Mouse (Mus musculus) CD4-positive helper T cell, adult 2 months (primary cell): ENCODE measurements at regions not wholly inside any gene's neighbourhood (a gene's known extent, or its start where the extent isn't known, plus 50 kb on each side); places are given as distances from the start of the nearest gene placed in this dataset.

ENCODE experiments used
- DNase-seq: peaks from one replicate; pipeline ENCODE4 v3.0.0-alpha.2; 2012; ENCODE audit warnings: low read depth, missing footprints, low spot score

DNA sequence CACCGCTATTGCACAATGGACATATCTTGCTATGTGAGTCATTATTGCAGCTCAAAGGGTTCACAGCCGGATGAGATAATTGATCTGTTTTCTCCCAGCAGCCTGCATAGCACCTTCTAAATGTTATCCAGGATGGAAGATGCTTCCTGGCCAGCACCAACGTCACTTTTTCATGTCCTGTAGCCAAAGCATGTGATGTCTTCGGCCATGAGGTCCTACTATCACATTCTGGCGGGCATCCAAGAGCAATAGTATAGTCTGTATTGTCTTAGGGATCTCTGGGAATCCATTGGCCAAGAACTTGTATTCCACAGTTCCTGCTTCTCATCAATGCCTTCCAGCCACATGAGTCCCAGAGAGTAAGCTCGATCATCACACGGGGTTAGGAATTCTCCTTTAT is 70.6 kb downstream of the Npy start:
- DNase-seq, result no peak

DNA sequence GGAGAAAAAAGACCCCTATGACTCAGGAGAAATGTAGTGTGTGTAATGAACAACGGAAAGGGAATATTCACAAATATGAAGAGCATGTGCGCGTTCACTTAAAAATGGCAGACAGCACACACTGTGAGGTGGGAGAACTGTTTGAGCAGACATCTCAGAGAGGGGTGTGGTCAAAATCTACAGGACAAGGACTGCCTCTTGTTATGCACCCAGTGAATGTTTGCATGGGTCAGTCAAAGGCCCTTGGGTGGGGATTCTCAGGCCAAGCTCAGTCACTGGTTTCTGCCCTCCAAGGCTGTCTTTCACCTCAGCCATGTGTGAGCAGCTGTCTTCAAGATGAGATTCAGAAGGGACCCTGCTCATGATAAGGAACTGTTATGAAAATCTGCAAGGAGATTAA is 76.6 kb downstream of the Npy start:
- DNase-seq, result no peak

- DNase-seq, result no peak
These were observed 79.0 kb downstream of the Npy start for GRCm38 (mm10) chr6:49901512-49901911.

- DNase-seq, result no peak
These were observed 81.5 kb downstream of the Npy start for GRCm38 (mm10) chr6:49904001-49904400.

DNA sequence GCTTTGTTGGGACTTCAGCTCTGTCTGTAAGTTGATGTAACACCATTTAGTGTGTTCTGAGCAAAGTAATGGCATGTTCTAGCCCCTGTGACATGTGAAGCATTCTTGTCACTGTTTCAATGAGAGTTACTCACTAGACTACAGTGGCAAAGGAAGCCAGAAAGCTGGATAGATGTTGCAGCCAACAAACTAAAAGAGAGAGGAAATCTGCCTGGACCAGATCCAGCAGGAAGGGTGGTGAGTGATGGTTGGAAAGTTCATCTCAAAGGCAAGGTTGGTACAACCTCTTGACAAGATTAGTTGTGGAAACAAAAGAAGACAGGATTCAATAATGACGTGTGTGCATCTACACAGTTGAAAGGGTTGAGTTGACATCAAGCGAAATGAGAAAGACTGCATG is 83.9 kb downstream of the Npy start:
- DNase-seq, result no peak

- no peak for DNase-seq
These were observed 96.7 kb downstream of the Npy start for GRCm38 (mm10) chr6:49919089-49919812.

DNA sequence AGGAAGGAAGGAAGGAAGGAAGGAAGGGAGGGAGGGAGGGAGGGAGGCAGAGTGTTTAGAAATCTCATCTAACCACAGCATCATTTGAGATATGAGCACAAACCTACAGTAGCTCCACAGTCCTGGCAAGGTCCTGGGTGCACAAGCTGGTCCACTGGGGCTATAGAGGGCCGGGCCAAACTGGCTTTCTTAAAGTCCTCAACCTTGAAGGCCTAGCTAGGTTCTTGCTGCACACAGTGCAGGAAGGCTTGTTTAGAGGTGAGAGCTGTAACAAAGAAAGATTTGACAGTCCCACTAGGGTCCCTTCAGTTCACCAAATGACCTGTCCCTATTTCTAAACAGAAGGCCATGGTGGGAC is 97.3 kb downstream of the Npy start:
- DNase-seq, result no peak

- no peak for DNase-seq
These were observed 101.8 kb downstream of the Npy start for GRCm38 (mm10) chr6:49924296-49924695.

DNA sequence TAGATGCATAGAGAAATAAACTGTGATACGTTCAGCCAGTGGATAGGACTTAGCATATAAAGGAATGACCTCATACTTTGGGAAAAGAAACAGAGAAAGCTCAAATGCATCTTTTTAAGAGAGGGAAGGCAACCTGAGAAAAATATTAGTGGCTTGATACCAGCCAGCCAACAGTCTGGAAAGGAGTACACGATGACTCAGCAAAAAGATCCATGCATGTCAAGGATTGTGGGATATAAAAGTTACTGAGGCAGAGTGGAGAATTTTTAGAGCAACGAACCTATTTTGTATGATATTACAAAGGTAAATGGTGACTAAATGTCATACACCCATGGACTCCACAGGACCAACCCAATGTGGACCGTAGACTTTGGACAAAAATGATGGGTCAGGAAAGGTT is 105.6 kb downstream of the Npy start:
- DNase-seq, result no peak

- DNase-seq, result peak; percentile 73
These were observed 107.6 kb downstream of the Npy start for GRCm38 (mm10) chr6:49930104-49930503.

- no peak for DNase-seq
These were observed 120.6 kb downstream of the Npy start for GRCm38 (mm10) chr6:49943087-49943486.

GRCm38 (mm10) chr6:49958891-49959290 is 136.4 kb downstream of the Npy start:
- DNase-seq, result no peak

DNA sequence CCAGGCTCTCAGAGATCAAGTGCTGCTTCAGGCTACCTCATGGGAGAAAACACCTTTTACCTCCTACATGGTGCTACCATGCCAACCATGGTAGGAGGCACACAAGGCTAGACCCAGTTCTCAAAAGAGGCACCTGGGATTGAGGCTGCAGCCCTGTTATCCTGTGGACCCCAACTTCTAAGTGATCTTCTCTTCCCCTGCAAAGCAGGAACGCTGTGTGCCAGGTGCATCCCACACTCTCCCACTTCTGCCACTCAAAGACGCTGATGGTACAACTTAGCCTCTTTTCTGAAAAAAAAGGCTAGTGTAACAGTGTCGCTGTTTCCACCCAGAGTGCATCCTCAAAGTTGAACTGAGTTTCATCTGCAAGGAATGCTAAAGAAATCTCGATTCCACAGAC is 138.7 kb downstream of the Npy start:
- no peak for DNase-seq

- DNase-seq, result no peak
These were observed 143.5 kb downstream of the Npy start for GRCm38 (mm10) chr6:49965944-49966545.

GRCm38 (mm10) chr6:49966555-49966954 is 143.5 kb upstream of the Mpp6 start:
- DNase-seq, result no peak

- peak; percentile 74 for DNase-seq
These were observed 136.7 kb upstream of the Mpp6 start for GRCm38 (mm10) chr6:49973258-49973865.

DNA sequence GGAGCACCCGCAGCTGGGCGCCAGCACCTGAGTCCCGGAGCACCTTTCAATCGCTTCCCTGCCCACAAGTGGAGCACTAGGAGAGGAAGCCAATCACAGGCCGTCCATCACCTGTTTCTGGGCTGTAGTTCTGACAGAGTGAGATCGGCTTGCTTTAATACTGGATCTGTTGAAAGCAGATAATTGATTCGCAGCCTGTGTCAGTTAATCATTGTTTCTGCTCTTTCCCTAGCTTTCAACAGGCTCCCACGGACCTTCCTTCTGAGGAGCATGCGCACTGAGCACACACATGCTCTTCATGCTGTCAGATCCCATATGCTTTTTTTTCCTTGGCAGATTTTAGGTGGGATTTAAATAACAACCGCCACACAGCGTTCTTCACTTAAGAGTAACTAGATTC is 132.3 kb upstream of the Mpp6 start:
- no peak for DNase-seq

- peak; percentile 29 for DNase-seq
These were observed 126.3 kb upstream of the Mpp6 start for GRCm38 (mm10) chr6:49983740-49984139.

DNA sequence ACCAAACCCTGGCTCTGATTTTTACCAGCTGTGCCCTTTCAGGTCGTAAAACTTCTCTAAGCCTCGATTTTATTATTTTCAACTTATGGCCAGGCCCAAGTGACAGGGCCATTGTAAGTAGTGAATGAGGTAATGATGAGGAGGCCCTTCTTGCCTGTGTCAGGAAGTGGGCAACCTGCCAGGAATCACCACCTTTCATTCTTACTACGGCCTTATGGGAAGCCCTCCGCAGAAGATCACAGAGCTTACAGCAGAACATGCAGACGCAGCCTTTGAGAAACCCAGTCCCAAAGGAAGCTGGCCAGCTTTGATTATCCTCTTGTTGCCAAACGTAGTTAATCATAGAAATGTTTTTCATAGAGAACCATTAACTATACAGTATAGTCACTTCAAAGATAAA is 124.9 kb upstream of the Mpp6 start:
- peak; percentile 30 for DNase-seq

DNA sequence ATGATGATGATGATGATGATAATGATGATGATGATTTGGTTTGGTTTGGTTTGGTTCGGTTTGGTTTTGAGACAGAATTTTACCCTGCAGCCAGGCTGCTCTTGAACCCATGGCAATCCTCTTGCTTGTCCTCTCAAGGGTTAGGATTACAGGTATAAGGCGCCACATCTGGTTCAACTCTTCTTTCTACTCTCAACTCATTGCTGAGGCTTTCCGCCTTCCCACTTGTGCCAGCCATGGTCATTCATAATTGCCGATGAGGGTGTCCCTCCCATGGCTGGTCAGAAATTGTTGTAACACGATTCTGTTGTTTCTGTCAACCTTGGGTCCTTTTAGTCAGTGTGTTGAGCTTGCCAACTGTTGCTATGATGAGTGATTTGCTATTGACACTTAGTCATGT is 122.9 kb upstream of the Mpp6 start:
- no peak for DNase-seq

GRCm38 (mm10) chr6:49987541-49988210 is 122.4 kb upstream of the Mpp6 start:
- DNase-seq, result no peak
